ENCODE assay signal across 9 mouse cellular contexts in the genomic region with DNA sequence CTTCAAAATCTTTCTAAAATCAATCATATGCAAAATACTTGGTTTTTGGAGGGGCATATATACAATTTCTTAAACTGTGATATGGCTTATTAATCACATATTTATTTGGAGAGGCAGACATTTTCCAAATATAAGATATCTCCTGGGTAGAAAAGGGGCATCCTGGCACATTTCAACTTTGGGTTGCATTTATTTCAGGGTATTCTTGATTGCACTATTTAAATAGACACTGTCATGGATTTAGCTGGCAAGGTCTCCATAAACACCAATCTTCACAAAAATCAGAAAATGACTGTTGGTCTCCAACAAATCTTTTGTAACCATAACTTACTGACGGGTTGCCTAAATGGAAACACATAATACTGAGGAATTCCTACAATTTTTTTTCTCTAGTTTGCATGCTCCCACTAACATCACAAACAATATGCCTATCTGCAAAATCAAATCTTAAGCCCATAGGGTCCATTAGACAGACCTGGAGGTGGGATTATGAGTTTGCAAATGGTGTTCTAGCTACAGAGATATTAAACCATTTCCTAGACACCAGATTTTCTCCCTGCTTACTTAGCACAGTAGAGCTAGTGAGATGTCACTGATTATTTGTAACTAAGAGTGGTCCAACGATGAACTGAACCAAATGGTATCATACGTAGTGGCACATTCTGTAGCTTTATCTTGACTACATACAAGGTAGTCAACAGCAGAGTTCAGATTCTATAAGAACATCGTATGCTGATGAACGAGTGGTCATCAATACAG. TPM values are rescaled to one million over a fixed set of nuclear protein-coding genes. Genes with fewer than 3 reads are reported as not detected.
DNase-seq lines count a peak whose midpoint lies in the region; ATAC-seq lines count a peak whose summit lies in the region.
"Had no signal": no experiment of that assay in that cellular context is flagged by ENCODE, and none has a peak within 500 bp of the region (broad histone marks: within the 10 kb centered on the region; RNA-seq: fewer than 3 reads in every experiment).

No protein-coding gene starts in this region.

- H3K27me3 ChIP-seq in heart, embryonic 14.5 days (ENCODE audit: control insufficient read depth, insufficient read depth, low read length), result no peaks in the 10 kb centered on the region
- H3K27me3 ChIP-seq in heart, embryonic 10.5 days (ENCODE audit: insufficient read depth, poor library complexity, severe bottlenecking), result no peaks in the 10 kb centered on the region
- no peaks in the 10 kb centered on the region for H3K27me3 ChIP-seq in neural tube, embryonic 14.5 days (ENCODE audit: control insufficient read depth, insufficient read depth, low read length)
- H3K27me3 ChIP-seq in neural tube, embryonic 15.5 days (replicated peaks), result no peaks in the 10 kb centered on the region
- H3K27me3 ChIP-seq in limb, embryonic 13.5 days, result no peaks in the 10 kb centered on the region

- DNase-seq in heart, embryonic 10.5 days (ENCODE audit: low spot score), result no peak
- DNase-seq in thymus, postnatal 10 days (ENCODE audit: low spot score in 2 of 2), result no peak
- no peak for DNase-seq in left cerebral cortex, postnatal 14 days (ENCODE audit: low spot score in 2 of 2)
- DNase-seq in B cell, adult 2 months, result no peak

- no peak overlapping the region for H3K4me3 ChIP-seq in heart, embryonic 14.5 days (ENCODE audit: control insufficient read depth in 1 of 2, insufficient read depth in 1 of 2, low read depth in 1 of 2, low read length in 2 of 2)
- H3K4me3 ChIP-seq in heart, embryonic 10.5 days, result no peak overlapping the region
- no peak overlapping the region for H3K4me3 ChIP-seq in neural tube, embryonic 14.5 days (ENCODE audit: low read depth, low read length)
- H3K4me3 ChIP-seq in neural tube, embryonic 15.5 days (replicated peaks), result no peak overlapping the region
- H3K4me3 ChIP-seq in limb, embryonic 13.5 days, result no peak overlapping the region
- H3K4me3 ChIP-seq: forebrain, embryonic 10.5 days had no signal

- H3K4me2 ChIP-seq in heart, embryonic 14.5 days (ENCODE audit: low read length), result no peak overlapping the region
- no peak overlapping the region for H3K4me2 ChIP-seq in neural tube, embryonic 14.5 days (ENCODE audit: low read depth, low read length)
- no peak overlapping the region for H3K4me2 ChIP-seq in neural tube, embryonic 15.5 days
- no peak overlapping the region for H3K4me2 ChIP-seq in limb, embryonic 13.5 days (replicated peaks)

- no peak overlapping the region for H3K9ac ChIP-seq in heart, embryonic 14.5 days (ENCODE audit: low read length)
- H3K9ac ChIP-seq in neural tube, embryonic 14.5 days (replicated peaks; ENCODE audit: low read depth, low read length), result no peak overlapping the region
- no peak overlapping the region for H3K9ac ChIP-seq in neural tube, embryonic 15.5 days (replicated peaks)
- no peak overlapping the region for H3K9ac ChIP-seq in limb, embryonic 13.5 days

- no peaks in the 10 kb centered on the region for H3K4me1 ChIP-seq in heart, embryonic 14.5 days (ENCODE audit: control insufficient read depth in 2 of 2, insufficient read depth in 2 of 2, low read length in 2 of 2)
- H3K4me1 ChIP-seq in heart, embryonic 10.5 days, result no peaks in the 10 kb centered on the region
- no peaks in the 10 kb centered on the region for H3K4me1 ChIP-seq in neural tube, embryonic 14.5 days (ENCODE audit: control insufficient read depth, insufficient read depth, low read length)
- no peaks in the 10 kb centered on the region for H3K4me1 ChIP-seq in neural tube, embryonic 15.5 days
- no peaks in the 10 kb centered on the region for H3K4me1 ChIP-seq in limb, embryonic 13.5 days
- H3K4me1 ChIP-seq: forebrain, embryonic 10.5 days had no signal

- peaks cover 11% of the 10 kb centered on the region for H3K9me3 ChIP-seq in heart, embryonic 14.5 days (ENCODE audit: control insufficient read depth, low read length)
- peaks cover 12% of the 10 kb centered on the region for H3K9me3 ChIP-seq in heart, embryonic 10.5 days
- H3K9me3 ChIP-seq in neural tube, embryonic 14.5 days (ENCODE audit: control insufficient read depth, low read length), result peaks cover 11% of the 10 kb centered on the region
- H3K9me3 ChIP-seq in neural tube, embryonic 15.5 days (replicated peaks), result peaks cover 11% of the 10 kb centered on the region
- peaks cover 10% of the 10 kb centered on the region for H3K9me3 ChIP-seq in limb, embryonic 13.5 days

- H3K27ac ChIP-seq in heart, embryonic 14.5 days (replicated peaks in 1 of 2; ENCODE audit: control insufficient read depth in 1 of 2, insufficient read depth in 1 of 2, low read depth in 2 of 2, low read length in 2 of 2), result no peak overlapping the region
- H3K27ac ChIP-seq in heart, embryonic 10.5 days, result no peak overlapping the region
- H3K27ac ChIP-seq in neural tube, embryonic 14.5 days (ENCODE audit: low read depth, low read length), result no peak overlapping the region
- no peak overlapping the region for H3K27ac ChIP-seq in neural tube, embryonic 15.5 days (replicated peaks)
- no peak overlapping the region for H3K27ac ChIP-seq in limb, embryonic 13.5 days
- H3K27ac ChIP-seq: forebrain, embryonic 10.5 days had no signal

- H3K36me3 ChIP-seq in heart, embryonic 14.5 days (ENCODE audit: control insufficient read depth, insufficient read depth, low read length), result peaks cover 15% of the 10 kb centered on the region
- no peaks in the 10 kb centered on the region for H3K36me3 ChIP-seq in heart, embryonic 10.5 days
- H3K36me3 ChIP-seq in neural tube, embryonic 14.5 days (ENCODE audit: control insufficient read depth, insufficient read depth, low read length), result peaks cover 4% of the 10 kb centered on the region; the same call in 1 of the 2 replicates
- H3K36me3 ChIP-seq in neural tube, embryonic 15.5 days, result peaks cover 19% of the 10 kb centered on the region
- H3K36me3 ChIP-seq in limb, embryonic 13.5 days, result peaks cover 6% of the 10 kb centered on the region; the same call in 1 of the 2 replicates
- H3K36me3 ChIP-seq: forebrain, embryonic 10.5 days had no signal

- ATAC-seq in heart, embryonic 14.5 days (ENCODE audit: insufficient number of reproducible peaks, insufficient read depth, low FRiP score, low read depth), result peak; percentile 43
- 0 out of 2 replicates have a peak, but pooled peaks have one; percentile 21 for ATAC-seq in neural tube, embryonic 14.5 days (ENCODE audit: low read depth)
- ATAC-seq in neural tube, embryonic 15.5 days (ENCODE audit: low FRiP score), result no peak
- peak; percentile 40; the same call in 1 of the 2 replicates for ATAC-seq in limb, embryonic 13.5 days (ENCODE audit: low FRiP score, low read depth)

- intact Hi-C loops in left cerebral cortex, postnatal 14 days (cut with DNase I), result no loop called here

- WGBS in heart, embryonic 14.5 days, result 80% methylated on average over 5 of the region's 5 CpGs
- WGBS in heart, embryonic 10.5 days, result 77% methylated on average over 5 of the region's 5 CpGs
- WGBS in neural tube, embryonic 14.5 days, result 87% methylated on average over 5 of the region's 5 CpGs
- 89% methylated on average over 5 of the region's 5 CpGs for WGBS in neural tube, embryonic 15.5 days
- WGBS in limb, embryonic 13.5 days, result 84% methylated on average over 5 of the region's 5 CpGs

RNA-seq across cellular contexts. Expression of a gene that starts 20.9 kb away (rescaled TPM):
- polyA plus RNA-seq in heart, embryonic 14.5 days (2014; fragmentation: Nextera tagmentation; extraction: Ambion mirVana), result 10.4 and 10.9 TPM in 2 replicates
- 5.4 and 5.9 TPM in 2 replicates for polyA plus RNA-seq in heart, embryonic 10.5 days (2016; fragmentation: Nextera tagmentation; extraction: Ambion mirVana)
- polyA plus RNA-seq in neural tube, embryonic 14.5 days (2014; fragmentation: Nextera tagmentation; extraction: Ambion mirVana), result 12.5 and 13.9 TPM in 2 replicates
- polyA plus RNA-seq in neural tube, embryonic 15.5 days (2015; fragmentation: Nextera tagmentation; extraction: Ambion mirVana), result 6.5 and 6.7 TPM in 2 replicates
- 8.2 and 9.9 TPM in 2 replicates for polyA plus RNA-seq in limb, embryonic 13.5 days (2015; fragmentation: Nextera tagmentation; extraction: Ambion mirVana)
- total RNA-seq in left cerebral cortex, postnatal 14 days (2021), result 10 to 100 TPM; 38.0 to 40.9 TPM

RNA-seq across cellular contexts. Expression of a gene that starts 44.8 kb away (rescaled TPM):
- polyA plus RNA-seq in heart, embryonic 14.5 days (2014; fragmentation: Nextera tagmentation; extraction: Ambion mirVana), result not detected in 2 replicates
- polyA plus RNA-seq in heart, embryonic 10.5 days (2016; fragmentation: Nextera tagmentation; extraction: Ambion mirVana), result not detected in 2 replicates
- 0.50 and 0.64 TPM in 2 replicates for polyA plus RNA-seq in neural tube, embryonic 14.5 days (2014; fragmentation: Nextera tagmentation; extraction: Ambion mirVana)
- polyA plus RNA-seq in neural tube, embryonic 15.5 days (2015; fragmentation: Nextera tagmentation; extraction: Ambion mirVana), result 1.1 and 5.5 TPM in 2 replicates
- 0.62 TPM in 1 of 2 replicates, not detected in the other for polyA plus RNA-seq in limb, embryonic 13.5 days (2015; fragmentation: Nextera tagmentation; extraction: Ambion mirVana)
- under 1 TPM; 0.46 to 0.63 TPM for total RNA-seq in left cerebral cortex, postnatal 14 days (2021)

RNA-seq across cellular contexts. Expression of a gene that starts 56.7 kb away (rescaled TPM):
- polyA plus RNA-seq in heart, embryonic 14.5 days (2014; fragmentation: Nextera tagmentation; extraction: Ambion mirVana), result 31.3 and 33.5 TPM in 2 replicates
- 41.2 and 48.6 TPM in 2 replicates for polyA plus RNA-seq in heart, embryonic 10.5 days (2016; fragmentation: Nextera tagmentation; extraction: Ambion mirVana)
- polyA plus RNA-seq in neural tube, embryonic 14.5 days (2014; fragmentation: Nextera tagmentation; extraction: Ambion mirVana), result 84.3 and 86.5 TPM in 2 replicates
- 80.0 and 87.8 TPM in 2 replicates for polyA plus RNA-seq in neural tube, embryonic 15.5 days (2015; fragmentation: Nextera tagmentation; extraction: Ambion mirVana)
- polyA plus RNA-seq in limb, embryonic 13.5 days (2015; fragmentation: Nextera tagmentation; extraction: Ambion mirVana), result 56.3 and 57.6 TPM in 2 replicates
- total RNA-seq in left cerebral cortex, postnatal 14 days (2021), result 10 to 100 TPM; 38.6 to 40.1 TPM
